Mouse (Mus musculus): Measurements from ENCODE around the gene Fsd1.
A peak's percentile ranks its signal among the peaks of the same experiment; 100 is the strongest.

The Fsd1 gene

GRCm38 (mm10) chr17:55963171-55963570, 23.1 kb upstream of the Fsd1 start:
- peak in 1 of 2 experiments; percentile 5 for DNase-seq

DNA sequence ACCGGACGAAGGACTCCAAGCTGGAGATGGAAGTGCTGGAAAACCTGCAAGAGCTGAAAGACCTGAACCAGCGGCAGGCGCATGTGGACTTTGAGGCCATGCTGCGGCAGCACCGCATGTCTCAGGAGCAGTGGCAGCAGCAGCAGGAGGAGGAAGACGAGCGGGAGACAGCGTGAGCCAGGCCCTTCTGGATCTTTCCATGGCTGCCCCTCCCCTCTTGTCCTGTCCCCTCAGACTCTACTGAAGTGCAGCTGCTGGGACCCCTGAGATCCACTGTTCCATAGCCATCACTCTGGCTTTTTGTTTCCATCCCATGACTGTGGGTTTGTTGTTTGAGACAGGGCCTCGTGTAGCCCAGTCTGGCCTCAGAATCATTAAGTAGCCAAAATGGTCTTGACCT, 21.8 kb upstream of the Fsd1 start:
- DNase-seq, result no peak

- no peak for DNase-seq
Observed at GRCm38 (mm10) chr17:55964996-55965395, 21.3 kb upstream of the Fsd1 start.

GRCm38 (mm10) chr17:55967186-55967585, 19.1 kb upstream of the Fsd1 start:
- peak in 1 of 2 experiments; percentile 37 for DNase-seq

DNA sequence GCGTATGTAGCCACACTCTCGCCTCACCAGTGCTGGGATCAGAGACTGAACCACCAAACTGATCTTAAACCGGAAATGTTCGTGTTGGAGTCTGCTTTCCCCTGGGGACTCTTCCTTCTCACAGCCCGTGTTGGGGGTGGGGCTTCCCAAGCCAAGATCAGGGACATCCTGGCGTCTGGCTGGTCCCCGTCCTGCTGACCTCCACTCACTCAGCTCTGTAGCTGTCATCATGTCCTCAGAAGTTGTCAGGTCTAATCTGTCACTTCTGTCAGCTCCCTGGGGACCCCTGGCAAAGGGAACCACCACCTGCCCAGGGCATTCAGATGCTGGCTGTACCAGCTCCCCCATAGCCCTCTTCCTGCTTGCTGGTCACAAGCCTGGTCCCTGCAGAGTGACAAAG, 18.1 kb upstream of the Fsd1 start:
- DNase-seq, result peak; percentile 63 to 66

GRCm38 (mm10) chr17:55969560-55969959, 16.7 kb upstream of the Fsd1 start:
- peak; percentile 78 to 79 for DNase-seq

GRCm38 (mm10) chr17:55969966-55970891, 16.1 kb upstream of the Fsd1 start, which contains the start of gene Shd:
Gene Shd (plus strand): TSS chr17:55970467.
- peak; percentile 87 to 89 for DNase-seq

GRCm38 (mm10) chr17:55971453-55971852, 14.9 kb upstream of the Fsd1 start:
- DNase-seq, result peak; percentile 48 to 54

DNA sequence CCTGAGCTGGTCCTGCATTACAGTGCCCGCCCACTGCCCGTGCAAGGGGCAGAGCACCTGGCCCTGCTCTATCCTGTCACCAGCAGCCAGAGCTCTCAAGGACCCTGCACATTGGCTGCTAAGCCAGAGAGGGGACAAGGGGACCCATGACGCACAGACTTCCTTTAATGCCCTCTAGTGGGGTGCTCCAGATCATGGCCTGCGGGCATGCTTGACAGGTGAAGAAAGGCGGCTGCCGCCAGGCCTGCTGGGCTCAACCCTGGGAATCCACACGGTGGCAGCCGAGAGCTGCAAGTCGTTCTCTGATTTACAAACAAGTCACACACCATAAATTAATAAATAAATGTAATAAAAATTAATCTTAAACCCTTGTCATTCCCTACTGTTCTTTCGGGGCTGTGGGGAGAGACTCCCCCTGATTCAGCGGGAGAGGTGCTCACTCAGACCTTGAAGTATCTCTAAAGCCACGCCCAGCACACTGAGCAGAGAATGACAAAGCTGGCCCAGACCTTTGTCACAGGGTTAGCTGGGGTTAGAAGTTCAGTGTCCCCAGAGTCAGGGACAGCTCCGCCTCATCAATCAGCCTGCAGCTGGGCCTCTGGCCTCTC, 9.9 kb upstream of the Fsd1 start:
- DNase-seq, result peak; percentile 92 to 93

DNA sequence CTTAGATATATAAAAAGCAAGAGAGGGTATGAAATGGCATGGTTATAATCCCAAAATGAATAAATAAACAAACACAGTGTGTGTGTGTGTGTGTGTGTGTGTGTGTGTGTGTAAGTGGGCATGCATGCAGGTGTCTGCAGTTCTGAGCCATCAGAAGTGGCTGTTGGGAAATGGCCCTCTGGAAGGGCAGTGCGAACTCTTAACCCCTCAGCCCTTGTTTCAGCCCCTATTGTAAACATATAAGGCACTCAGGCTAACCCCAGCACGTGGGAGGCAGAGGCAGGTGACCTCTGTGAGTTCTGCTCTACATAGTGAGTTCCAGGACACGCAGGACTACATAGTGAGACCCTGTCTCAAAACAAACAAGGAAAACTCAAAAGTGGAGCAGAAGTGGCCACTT, 9.0 kb upstream of the Fsd1 start:
- DNase-seq, result no peak

DNA sequence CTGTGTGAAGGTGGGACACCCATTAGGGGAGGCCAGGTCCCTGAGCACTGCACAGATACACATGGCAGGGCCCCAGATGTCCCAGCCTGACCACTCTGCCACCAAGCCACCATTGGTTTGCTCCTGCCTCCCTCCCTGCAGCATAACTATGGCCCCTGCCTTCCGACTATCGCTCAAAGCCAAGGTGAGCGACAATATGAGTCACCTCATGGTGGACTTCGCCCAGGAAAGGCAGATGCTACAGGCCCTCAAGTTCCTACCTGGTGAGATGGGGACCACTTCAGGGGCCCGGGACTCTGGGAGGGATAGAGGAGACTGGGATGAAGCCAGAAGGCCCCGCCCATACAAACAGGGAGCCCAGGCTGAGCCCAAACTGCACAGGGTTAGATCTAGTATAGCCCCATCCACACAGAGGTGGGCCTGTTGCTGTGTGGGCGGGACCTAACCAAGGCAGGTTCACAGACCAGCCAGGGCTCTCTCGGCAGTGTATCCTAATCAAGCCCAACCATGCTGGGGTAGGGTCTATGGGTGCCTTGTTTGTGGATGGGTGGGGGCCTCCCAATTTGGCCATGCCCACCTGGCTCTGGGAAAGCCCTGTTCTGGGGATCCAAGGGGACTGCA, 4.1 kb downstream of the Fsd1 start:
- DNase-seq, result no peak

DNA sequence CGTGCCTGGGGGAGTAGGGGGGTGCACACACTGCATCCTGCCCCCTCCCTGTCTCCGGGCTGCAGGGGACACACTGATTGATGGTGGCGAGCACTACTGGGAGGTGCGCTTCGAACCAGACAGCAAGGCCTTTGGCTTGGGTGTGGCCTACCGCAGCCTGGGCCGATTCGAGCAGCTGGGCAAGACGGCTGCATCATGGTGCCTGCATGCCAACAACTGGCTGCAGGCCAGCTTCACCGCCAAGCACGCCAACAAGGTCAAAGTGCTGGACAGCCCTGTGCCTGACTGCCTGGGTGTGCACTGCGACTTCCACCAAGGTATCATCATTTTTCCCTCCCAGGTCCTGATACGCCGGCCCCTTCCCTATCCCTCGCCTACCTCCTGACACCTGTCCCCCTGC, 9.7 kb downstream of the Fsd1 start:
- DNase-seq, result peak in 1 of 2 experiments; percentile 47

DNA sequence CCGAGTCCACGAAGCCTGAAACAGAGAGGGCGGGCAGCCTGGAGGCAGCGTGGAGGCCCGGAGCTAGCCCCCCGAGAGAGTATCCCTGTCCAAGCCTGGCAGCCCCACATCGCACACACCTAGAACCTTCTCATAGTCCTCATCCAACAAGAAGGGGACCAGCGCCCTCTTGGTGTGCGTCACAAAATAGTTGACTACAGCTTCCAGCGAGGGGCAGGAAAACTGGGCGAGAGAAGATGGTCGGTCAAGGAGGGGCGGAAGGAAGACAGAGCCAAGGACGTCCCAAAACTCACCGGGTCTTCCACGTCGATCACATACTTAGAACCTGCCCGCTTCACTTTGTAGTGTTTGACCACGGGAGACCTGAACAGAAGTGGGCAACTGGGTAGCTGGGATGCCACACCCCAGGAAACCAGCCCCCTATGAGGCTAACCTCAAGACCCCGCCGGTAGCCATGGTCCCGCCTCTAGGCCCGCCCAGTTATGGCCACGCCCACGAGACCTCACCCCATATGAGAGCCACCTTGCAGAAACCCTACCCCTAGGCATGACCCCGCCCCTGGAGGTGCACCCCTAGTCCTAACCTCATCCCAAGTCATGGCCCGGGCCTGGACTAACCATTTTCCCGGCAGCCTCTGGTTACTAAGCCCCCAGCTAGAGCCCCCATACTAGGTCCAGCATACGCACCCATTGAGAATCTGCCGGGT, 13.6 kb downstream of the Fsd1 start:
- DNase-seq, result no peak

GRCm38 (mm10) chr17:56003000-56003399, 16.7 kb downstream of the Fsd1 start:
- peak in 1 of 2 experiments; percentile 29 for DNase-seq

GRCm38 (mm10) chr17:56005415-56006061, 19.2 kb downstream of the Fsd1 start, which contains the start of the genes Stap2 and Mpnd:
Gene Stap2 (minus strand): TSS chr17:56005584.
Gene Mpnd (plus strand): TSS chr17:56005711.
- peak in 1 of 2 experiments; percentile 46 for DNase-seq

DNA sequence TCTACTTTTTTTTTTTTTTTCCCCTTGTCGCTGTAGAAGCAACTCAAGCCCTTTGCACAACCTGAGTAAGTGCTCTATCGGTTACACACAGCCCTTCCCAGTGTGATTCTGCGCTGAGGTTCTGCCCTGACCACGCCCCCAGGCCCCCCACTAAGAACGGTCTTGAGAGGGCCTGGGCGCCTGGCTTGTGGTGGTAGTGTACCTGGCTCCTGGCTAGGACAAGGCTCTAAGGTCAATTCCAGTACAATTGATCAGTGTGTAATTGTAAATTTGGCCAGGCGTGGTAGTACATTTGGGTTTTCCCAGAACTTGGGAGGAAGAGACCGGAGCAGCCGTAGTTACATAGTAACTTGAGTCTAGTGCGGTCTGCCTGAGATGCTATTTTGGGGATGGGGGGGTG, 20.6 kb downstream of the Fsd1 start:
- peak in 1 of 2 experiments; percentile 61 for DNase-seq

DNA sequence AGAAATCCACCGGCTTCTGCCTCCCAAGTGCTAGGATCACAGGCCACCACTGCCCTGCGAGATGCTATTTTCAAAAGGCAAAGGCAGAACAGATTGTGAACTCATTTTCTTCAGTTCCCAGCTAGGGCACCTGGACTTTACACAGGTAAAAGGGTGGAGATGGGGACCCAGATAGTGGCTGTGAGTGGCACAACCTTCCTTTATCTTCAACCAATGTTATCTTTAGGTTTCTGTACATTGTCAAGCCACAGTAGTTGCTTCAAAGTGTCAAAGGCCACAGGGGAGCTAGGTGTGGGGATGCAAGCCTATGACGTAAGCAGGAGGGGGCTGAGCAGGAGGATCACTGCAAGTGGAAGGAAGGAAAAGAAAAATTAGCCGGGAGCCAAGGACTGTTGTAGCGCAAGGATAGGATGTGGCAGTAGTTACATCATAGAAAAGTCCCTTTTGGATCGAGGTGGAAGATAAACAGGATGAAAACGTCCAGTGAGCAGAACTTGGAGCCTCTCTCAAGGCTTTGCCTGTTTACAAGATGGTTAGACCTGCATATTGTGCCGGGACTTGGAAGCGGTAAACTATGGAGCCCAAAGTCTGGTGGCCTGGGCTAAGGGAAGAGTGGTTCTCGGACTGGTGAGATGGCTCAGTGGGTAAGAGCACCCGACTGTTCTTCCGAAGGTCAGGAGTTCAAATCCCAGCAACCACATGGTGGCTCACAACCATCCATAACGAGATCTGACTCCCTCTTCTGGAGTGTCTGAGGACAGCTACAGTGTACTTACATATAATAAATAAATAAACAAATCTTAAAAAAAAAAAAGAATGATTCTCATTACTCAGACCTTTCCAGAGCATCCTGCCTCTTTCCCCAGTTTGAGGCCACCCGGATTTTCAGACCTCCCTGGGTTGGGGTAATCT, 21.4 kb downstream of the Fsd1 start:
- DNase-seq, result peak in 1 of 2 experiments; percentile 38

- peak; percentile 94 to 96 for DNase-seq
Observed at GRCm38 (mm10) chr17:56008356-56009087, 22.2 kb downstream of the Fsd1 start.

- DNase-seq, result peak; percentile 94 to 97
Observed at GRCm38 (mm10) chr17:56009088-56009961, 23.0 kb downstream of the Fsd1 start.
